Mouse (Mus musculus) liver, adult 2 months (tissue): ENCODE data around the gene Maz. TPM values are rescaled to one million over a fixed set of nuclear protein-coding genes. Genes with fewer than 3 reads are reported as not detected.

Source experiments
- DNase-seq: peaks from one replicate; pipeline ENCODE4 v3.0.0-alpha.2; 2011; ENCODE audit warnings: low read depth, low spot score; ENCODE audit errors: extremely low read depth
- H3K27ac ChIP-seq: fragments of 200-500 bp; replicated peaks from 2 replicates; pipeline ENCODE4 v1.5.1; 2012; ENCODE audit warnings: low read depth, mild to moderate bottlenecking, control low read depth, inconsistent platforms, low read length; ENCODE audit not compliant: insufficient read depth
- H3K27me3 ChIP-seq: fragments of 200-500 bp; 2 replicates; pipeline ENCODE4 v1.6.1; 2012; ENCODE audit warnings: mild to moderate bottlenecking, moderate library complexity, low read length, inconsistent platforms; ENCODE audit not compliant: control insufficient read depth, insufficient read depth
- H3K36me3 ChIP-seq: fragments of 200-500 bp; 2 replicates; pipeline ENCODE4 v1.6.1; 2012; ENCODE audit warnings: low read length, inconsistent platforms; ENCODE audit not compliant: control insufficient read depth, insufficient read depth
- H3K4me1 ChIP-seq: fragments of 200-500 bp; 2 replicates; pipeline ENCODE4 v1.6.1; 2011; ENCODE audit warnings: low read length; ENCODE audit not compliant: control insufficient read depth, insufficient read depth
- H3K4me3 ChIP-seq: fragments of 200-500 bp; 2 replicates; pipeline ENCODE4 v1.5.1; 2011; ENCODE audit warnings: low read depth, mild to moderate bottlenecking, control low read depth, low read length, moderate library complexity; ENCODE audit not compliant: insufficient read depth
- H3K79me2 ChIP-seq: fragments of 200-500 bp; 2 replicates; pipeline ENCODE4 v1.6.1; 2012; ENCODE audit warnings: inconsistent platforms, mild to moderate bottlenecking, low read length, moderate library complexity; ENCODE audit not compliant: control insufficient read depth, insufficient read depth
- H3K9ac ChIP-seq: fragments of 200-500 bp; 2 replicates; pipeline ENCODE4 v1.6.1; 2012; ENCODE audit warnings: low read depth, mild to moderate bottlenecking, control low read depth, inconsistent platforms, low read length
- CTCF ChIP-seq: fragments of 200-500 bp; IDR thresholded peaks from 2 replicates; pipeline ENCODE4 v1.5.1; 2011; ENCODE audit warnings: low read depth, low read length, control low read depth
- POLR2A ChIP-seq: fragments of 200-500 bp; IDR thresholded peaks from 2 replicates; pipeline ENCODE4 v1.6.1; 2011; ENCODE audit warnings: low read length, control low read depth; ENCODE audit not compliant: insufficient read depth; ENCODE audit errors: extremely low read depth
- WGBS: fragments of 180-500 bp; shearing (Covaris S2); methylation state at CpG from one replicate; pipeline ENCODE4 v1.1.7; 2018; 5-methylcytosine and 5-hydroxymethylcytosine counted together
- polyA plus RNA-seq: library from polyadenylated mRNA; depleted of rRNA; stranded (reverse); fragments of >200 nt; gene quantifications from 2 replicates; pipeline ENCODE4 v1.2.3, GENCODE M21; 2012
- total RNA-seq: library from RNA; depleted of rRNA; stranded (reverse); fragments of >200 nt; gene quantifications from 2 replicates; pipeline ENCODE4 v1.2.3, GENCODE M21; 2014

Gene Maz
- total and polyA plus RNA-seq, 2 experiments, result 8.9 to 81.9 TPM

DNA sequence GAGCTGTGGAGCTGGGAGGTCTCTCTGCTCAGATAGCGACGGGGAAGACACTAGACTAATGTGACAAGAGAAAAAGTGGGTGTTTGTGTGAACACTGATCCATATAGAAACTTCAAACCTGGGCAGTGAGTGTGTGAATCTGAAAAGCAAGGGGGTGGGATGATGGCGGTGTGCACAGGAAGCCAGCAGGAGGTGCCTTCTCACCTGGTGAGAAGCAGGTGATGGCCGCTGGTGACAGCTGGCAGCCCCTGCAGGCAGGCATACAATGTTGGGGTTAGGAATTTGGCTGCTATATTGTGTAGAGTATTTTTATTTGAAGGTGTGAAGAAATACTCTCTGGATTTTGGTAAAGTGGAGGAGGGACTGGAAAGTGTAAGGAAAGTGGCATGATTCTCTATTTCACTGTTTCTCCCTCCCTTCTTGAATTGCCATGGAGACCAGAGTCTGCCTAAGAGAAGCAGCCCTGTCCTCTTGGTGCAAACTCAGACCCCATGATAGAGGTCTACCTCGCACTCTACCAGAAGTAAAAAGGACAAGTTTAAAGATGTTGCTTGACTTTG is 28.3 kb upstream of the Maz start:
- no peak for DNase-seq
- Histone ChIP-seq H3K36me3 (no peaks in the 10 kb centered on the region), H3K9ac (no peak overlapping the region), H3K27me3 (no peaks in the 10 kb centered on the region), H3K27ac (no peak overlapping the region), H3K4me3 (no peak overlapping the region), H3K4me1 (no peaks in the 10 kb centered on the region), H3K79me2 (no peaks in the 10 kb centered on the region)
- 70% methylated on average over 5 of the region's 5 CpGs for WGBS
- no peak for TF ChIP-seq POLR2A
- TF ChIP-seq CTCF, result 0 out of 2 replicates have a peak, but pooled peaks have one; percentile 5

DNA sequence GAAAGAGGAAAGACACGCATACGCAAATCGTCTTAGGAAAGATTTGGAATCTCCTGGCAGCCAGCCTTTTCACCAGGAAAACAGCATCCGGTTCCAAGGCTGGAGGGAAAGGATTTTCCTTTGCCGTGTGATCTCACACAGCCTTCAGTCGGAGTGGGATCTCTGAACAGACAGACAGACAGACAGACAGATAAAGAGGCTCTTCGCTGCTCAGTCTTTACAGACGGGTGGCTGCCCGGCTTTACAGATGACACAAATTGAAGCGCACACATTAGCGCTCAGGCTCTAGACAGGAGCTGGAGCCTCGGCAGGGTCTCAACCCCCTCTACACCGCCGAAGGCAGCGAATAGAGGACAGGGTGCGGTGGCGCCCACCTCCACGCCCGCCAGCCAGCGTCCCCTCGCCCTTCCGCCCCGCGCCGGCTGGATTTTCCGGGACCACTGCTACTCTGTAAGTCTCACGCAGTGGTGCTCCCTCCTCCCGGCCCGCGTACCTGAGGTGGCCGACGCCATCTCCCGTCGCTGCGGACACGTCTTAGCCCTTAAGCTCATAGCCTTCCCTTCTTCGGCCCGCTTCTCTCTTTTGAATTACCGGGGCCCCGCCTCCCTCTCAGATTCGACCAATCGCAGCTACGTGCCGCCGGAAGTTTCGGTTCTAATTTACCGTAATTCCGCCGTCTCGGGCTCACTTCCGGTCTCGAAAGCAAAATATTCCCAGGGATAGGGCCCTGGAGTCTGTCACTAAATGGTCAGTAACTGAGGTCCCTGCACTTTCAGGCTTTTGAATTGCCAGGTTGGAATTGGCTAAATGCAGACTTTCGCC is 15.2 kb upstream of the Maz start, which contains the start of gene Kif22:
Gene Kif22, minus strand, starts transcription at position 621 of the 822 bp plus-strand sequence.
- Histone ChIP-seq H3K36me3 (no peaks in the 10 kb centered on the region), H3K27me3 (no peaks in the 10 kb centered on the region), H3K9ac (peak within 1 kb of the TSS; percentile 80), H3K79me2 (no peaks in the 10 kb centered on the region), H3K4me1 (peaks cover 3% of the 10 kb centered on the region), H3K4me3 (peak within 1 kb of the TSS; percentile 77), H3K27ac (0 out of 2 replicates have a peak within 1 kb of the TSS, but pooled peaks have one; percentile 20)
- TF ChIP-seq CTCF (no peak), POLR2A (no peak)
- under 1% methylated on average over 53 of the region's 53 CpGs for WGBS
- peak; percentile 75 for DNase-seq

DNA sequence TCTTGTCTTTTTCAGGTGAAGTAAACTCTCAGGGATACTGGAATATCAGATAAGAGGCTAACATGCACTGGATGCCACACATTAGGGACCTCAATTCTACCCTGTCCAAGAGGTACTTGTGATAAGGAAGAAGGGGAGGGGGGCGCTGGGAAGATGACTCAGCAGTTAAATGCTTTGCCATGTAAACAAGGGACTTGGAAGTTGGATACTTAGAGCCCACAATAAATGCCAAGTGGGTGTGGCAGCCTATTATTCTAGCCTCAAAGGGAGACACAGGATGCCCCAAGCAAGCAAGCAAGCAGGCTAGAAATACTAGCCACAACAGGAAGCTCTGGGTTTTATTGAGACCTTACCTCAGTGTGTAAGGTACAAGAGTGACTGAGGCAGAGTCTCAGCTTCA is 4.4 kb upstream of the Maz start:
- 81% methylated on average over 1 of the region's 1 CpGs for WGBS
- Histone ChIP-seq H3K27me3 (no peaks in the 10 kb centered on the region), H3K9ac (no peak overlapping the region), H3K4me1 (peaks cover 6% of the 10 kb centered on the region), H3K79me2 (no peaks in the 10 kb centered on the region), H3K4me3 (no peak overlapping the region), H3K27ac (no peak overlapping the region), H3K36me3 (no peaks in the 10 kb centered on the region)
- DNase-seq, result no peak
- no peak for TF ChIP-seq CTCF
- TF ChIP-seq POLR2A, result no peak

DNA sequence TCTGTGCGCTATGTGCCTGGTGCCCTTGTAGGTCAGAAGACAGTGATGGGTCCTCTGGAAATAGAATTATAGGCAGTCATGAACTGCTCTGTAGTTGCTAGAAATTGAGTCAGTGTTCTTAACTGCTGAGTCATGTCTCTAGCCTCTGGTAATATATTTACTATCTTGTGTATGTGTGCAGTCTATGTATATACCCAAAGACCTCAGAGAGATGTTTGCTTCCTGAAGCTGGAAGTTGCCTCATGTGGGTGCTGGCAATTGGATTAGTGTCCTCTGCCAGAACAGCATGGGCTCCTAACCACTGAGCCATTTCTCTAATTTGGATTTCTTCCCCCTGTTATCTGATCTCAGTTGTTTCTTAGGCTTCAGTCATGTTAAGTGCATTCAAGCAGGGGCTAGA is 3.3 kb upstream of the Maz start:
- no peaks in the 10 kb centered on the region for H3K36me3 ChIP-seq

DNA sequence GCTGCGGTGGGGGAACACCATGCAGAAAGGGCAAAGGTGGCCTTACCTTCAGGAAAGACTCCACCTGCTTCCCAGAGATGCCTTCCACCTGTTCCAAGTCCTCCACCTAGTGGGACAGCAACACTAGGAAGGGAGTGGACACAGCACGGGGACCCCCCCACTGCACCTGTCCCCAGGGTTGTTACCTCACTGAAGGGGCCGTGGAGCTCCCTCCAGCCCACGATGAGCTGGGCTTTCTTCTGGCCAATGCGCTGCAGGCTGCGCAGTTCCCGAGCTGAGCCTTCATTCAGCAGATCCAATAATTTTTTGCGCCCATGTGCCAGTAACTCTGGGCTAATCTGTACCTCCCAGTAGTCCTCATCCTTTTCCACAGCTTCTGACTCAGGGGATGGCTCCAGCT is 1.0 kb upstream of the Maz start:
- Histone ChIP-seq H3K79me2 (no peaks in the 10 kb centered on the region), H3K27ac (peak overlapping the region; percentile 90), H3K36me3 (no peaks in the 10 kb centered on the region; the same call in 1 of the 2 replicates), H3K27me3 (no peaks in the 10 kb centered on the region), H3K9ac (peak overlapping the region; percentile 82), H3K4me3 (peak overlapping the region; percentile 51), H3K4me1 (peaks cover 11% of the 10 kb centered on the region)
- no peak for DNase-seq
- 43% methylated on average over 8 of the region's 8 CpGs for WGBS
- no peak for TF ChIP-seq CTCF
- TF ChIP-seq POLR2A, result no peak

More for the DNA sequence above, 3.3 kb upstream of the Maz start:
- H3K4me3 ChIP-seq, result no peak overlapping the region
- H3K27ac ChIP-seq, result no peak overlapping the region
- peaks cover 6% of the 10 kb centered on the region for H3K4me1 ChIP-seq
- DNase-seq, result no peak
- H3K27me3 ChIP-seq, result no peaks in the 10 kb centered on the region
- H3K79me2 ChIP-seq, result no peaks in the 10 kb centered on the region
- 98% methylated on average over 1 of the region's 1 CpGs for WGBS
- H3K9ac ChIP-seq, result no peak overlapping the region
- TF ChIP-seq POLR2A (no peak), CTCF (no peak)
